Mouse (Mus musculus): ENCODE results near the gene A830018L16Rik. TPM values are rescaled to one million over a fixed set of nuclear protein-coding genes. Genes with fewer than 3 reads are reported as not detected.
"Not testable (repeated sequence)": the region's sequence is repeated elsewhere in the genome, so short reads cannot be mapped to it uniquely, and the experiment has no call there.

A830018L16Rik gene
- total RNA-seq, 2 experiments from 2014 or later: 0.13 TPM; not detected in 1

DNA sequence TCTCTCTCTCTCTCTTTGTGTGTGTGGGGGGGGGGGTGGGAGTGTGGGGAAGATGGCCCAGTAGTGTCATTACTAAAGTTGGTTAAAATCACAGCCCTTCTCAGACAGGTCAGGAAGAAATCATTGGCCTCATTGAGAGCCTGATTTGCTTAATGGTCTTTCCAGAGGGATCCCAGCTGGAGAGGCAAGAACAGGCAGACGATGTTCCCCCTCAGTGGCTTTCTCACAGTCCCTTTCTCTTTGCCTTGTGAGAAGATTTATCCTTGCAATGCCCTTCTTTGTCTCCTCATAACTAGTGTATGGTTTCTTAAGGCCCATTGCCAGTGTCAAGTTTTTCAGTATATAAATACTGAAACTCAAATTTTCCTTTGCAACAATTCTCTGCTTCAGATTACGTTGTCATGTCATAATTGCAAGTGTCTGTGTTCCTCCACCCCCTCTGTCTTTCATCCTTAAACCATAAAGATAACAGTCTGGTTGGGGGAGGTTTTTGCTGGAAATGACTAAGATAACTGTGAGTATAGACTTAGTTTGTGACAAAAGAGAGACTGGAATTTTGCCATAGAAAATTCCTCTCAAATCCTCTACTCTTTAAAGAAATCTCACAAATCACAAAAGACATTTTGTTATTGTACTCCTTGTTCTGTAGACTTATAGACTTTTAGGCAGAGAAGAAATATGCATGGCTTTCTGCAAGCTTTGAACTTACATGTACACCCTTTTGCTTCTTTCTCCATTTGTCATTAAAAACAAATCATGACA is 595.1 kb downstream of the A830018L16Rik start:
- DNase-seq: no peak

- DNase-seq: no peak
These were observed 595.6 kb downstream of the A830018L16Rik start for GRCm38 (mm10) chr1:12009551-12009846.

GRCm38 (mm10) chr1:12010607-12011006 is 596.7 kb downstream of the A830018L16Rik start:
- DNase-seq: no peak

DNA sequence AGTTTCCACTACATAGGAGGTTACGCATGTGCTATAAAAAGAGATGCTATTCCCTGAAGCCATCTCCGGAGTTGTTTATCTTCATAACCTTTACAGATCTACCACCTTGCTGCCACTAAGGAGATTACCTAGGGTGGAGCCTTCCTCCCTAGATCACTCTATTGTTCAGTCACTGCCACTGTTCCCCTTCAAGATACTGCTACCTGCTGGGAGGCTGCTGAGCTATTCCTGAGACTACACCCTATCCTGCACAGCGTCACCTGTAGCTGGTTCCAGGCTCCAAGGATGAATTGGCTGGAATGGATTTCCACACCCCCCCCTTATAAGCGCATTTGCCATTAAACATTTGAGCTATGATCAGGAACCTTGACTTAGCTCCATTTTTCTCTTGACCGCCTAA is 606.7 kb downstream of the A830018L16Rik start:
- DNase-seq: not testable (repeated sequence)
